Mouse (Mus musculus): Measurements from ENCODE around the gene Dapk1. TPM values are rescaled to one million over a fixed set of nuclear protein-coding genes. Genes with fewer than 3 reads are reported as not detected.
"Not testable (repeated sequence)": the region's sequence is repeated elsewhere in the genome, so short reads cannot be mapped to it uniquely, and the experiment has no call there.

Dapk1 gene
- total RNA-seq (2017): 5.8 and 8.6 TPM in 2 replicates

GRCm38 (mm10) chr13:60601436-60602415, at the start of gene Dapk1:
Gene Dapk1 (plus strand): TSS chr13:60601947.
- ATAC-seq (replicated peaks; ENCODE audit: low read depth, poor library complexity, severe bottlenecking): peak; percentile 71

DNA sequence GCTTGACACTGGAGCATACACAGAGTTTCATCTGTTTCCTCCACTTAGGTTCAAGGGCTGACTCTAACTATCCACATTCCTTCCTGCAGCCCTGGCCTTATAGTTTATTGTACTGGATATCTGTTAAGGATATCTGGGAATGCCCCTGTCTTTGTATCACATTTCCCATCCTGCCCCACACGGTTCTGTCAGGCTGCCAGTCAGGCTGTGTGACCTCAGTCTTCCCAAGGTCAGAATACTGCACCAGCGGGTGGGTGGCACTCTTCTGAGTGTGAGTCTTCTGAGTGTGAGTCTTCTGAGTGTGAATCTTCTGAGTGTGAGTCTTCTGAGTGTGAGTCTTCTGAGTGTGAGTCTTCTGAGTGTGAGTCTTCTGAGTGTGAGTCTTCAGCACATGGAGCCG, 48.4 kb upstream of the Dapk1 start:
- ATAC-seq (replicated peaks; ENCODE audit: low read depth, poor library complexity, severe bottlenecking): no peak

GRCm38 (mm10) chr13:60556476-60556875, 45.3 kb upstream of the Dapk1 start:
- ATAC-seq (replicated peaks; ENCODE audit: low read depth, poor library complexity, severe bottlenecking): no peak

- ATAC-seq (replicated peaks; ENCODE audit: low read depth, poor library complexity, severe bottlenecking): no peak
These were observed 44.8 kb upstream of the Dapk1 start for GRCm38 (mm10) chr13:60556911-60557310.

- no peak for ATAC-seq (replicated peaks; ENCODE audit: low read depth, poor library complexity, severe bottlenecking)
These were observed 37.4 kb upstream of the Dapk1 start for GRCm38 (mm10) chr13:60564303-60564702.

GRCm38 (mm10) chr13:60568934-60569548, 32.7 kb upstream of the Dapk1 start:
- no peak for ATAC-seq (replicated peaks; ENCODE audit: low read depth, poor library complexity, severe bottlenecking)

DNA sequence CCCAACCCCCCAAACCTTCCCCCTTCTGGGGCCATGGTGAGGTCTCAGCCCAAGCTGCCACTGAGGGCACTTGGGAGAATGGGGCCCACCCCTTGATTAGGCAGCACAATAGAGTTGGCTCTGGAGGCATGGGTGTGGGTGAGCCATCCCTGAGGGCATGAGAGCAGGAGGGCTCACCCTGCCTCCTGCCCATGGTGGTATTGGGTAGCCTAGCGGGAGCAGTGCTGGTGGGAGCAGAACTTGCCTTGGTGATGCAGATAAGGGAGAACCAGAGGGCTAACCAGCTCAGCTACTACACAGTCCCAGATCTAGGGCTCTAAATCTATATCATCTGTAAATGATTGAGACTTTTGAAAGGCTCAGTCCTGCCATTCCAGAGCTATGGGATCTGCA, 32.2 kb upstream of the Dapk1 start:
- ATAC-seq (replicated peaks; ENCODE audit: low read depth, poor library complexity, severe bottlenecking): no peak

DNA sequence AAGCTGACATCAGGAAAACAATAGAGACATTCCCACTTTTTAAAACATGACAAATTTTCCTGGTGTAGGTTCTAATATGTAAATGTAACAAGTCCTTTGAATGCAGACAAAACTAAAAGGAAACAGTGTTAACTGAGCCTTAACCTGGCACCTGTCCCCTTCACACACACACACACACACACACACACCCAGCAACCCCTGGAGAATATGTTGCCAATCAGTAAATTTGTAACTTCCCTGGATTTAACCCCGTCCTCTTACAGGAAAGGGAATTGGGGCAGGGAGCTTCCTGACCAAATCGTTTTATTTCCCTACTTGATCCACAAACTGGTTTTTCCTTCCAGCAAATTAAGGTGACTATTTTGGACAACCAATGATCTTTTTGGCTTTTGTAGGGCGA, 28.2 kb upstream of the Dapk1 start:
- ATAC-seq (replicated peaks; ENCODE audit: low read depth, poor library complexity, severe bottlenecking): no peak

DNA sequence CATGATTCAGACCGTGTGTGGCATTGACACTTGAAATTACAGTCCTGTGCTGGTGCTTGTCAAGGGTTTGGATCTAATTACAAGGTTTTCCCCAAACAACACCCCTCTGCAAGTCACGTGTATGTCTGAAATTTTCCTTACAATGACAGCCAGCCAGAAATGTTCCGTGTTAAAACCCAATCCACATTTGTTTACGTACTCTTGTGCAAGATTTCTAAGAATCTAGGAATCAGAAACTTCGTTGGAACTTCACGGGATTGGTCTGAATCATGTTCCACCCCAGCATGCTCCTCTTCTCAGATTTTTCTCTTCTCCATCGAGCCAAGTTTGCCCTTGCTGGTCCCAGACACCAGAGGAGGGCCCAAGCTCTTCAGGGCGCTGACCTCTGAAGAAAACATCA, 27.8 kb upstream of the Dapk1 start:
- ATAC-seq (replicated peaks; ENCODE audit: low read depth, poor library complexity, severe bottlenecking): no peak

DNA sequence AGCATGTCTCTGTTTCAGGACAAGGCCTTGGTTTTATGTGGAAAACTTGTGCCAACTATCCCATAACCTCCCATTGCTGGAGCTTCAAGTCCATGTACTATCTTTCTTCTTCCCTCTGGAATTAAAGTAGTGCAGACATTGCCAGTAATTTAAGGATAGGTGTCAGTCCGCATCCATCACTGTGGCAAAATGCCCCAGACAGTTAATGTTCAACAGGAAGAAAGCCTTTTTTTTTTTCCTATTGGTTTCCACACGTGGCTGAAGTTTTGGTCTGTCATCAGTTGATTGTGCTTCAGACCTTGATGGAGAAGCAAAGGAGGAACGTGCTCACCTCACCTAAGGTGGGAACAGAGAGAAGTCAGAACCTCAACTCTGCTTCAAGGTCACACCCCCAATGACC, 23.2 kb upstream of the Dapk1 start:
- no peak for ATAC-seq (replicated peaks; ENCODE audit: low read depth, poor library complexity, severe bottlenecking)

GRCm38 (mm10) chr13:60594866-60595265, 6.9 kb upstream of the Dapk1 start:
- no peak for ATAC-seq (replicated peaks; ENCODE audit: low read depth, poor library complexity, severe bottlenecking)

- no peak for ATAC-seq (replicated peaks; ENCODE audit: low read depth, poor library complexity, severe bottlenecking)
These were observed 6.2 kb upstream of the Dapk1 start for GRCm38 (mm10) chr13:60595519-60595918.

DNA sequence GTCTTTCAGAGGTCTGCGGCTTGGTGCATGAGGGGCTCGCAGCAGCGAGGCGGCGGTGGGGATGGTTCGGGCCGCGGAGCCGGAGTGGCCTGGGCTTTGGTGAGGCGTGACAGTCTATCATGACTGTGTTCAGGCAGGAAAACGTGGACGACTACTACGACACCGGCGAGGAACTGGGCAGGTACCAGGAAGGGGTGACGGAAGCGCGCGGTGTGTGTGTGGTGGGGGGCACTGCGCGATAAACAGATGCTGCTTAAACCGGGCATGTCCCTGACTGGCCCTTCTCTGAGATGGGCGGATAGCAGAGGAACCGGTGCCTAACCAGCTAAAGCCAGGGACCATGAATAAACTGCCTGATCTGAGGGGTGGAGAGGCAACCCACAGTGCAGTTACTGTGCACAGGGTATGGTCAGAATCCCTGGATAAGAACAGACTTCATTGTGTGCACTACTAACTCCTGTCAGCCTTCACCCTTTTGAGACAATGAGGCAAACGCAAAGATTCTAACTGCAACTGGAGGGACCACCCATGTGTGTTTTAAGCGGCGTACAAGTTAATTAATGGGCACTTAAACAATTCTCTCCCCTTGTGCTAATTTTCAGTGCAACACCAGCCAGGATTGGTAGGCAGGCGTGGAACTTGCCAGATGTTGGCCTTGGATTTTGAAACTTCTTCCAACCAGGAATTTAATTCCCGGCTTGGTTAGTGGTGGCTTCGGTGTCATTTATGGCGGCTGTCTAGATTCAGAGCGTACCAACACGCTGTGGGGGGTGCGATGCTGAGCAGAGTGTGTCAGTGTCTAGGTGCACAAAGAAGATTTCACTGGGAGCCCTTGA, 887 bp downstream of the Dapk1 start:
- peak; percentile 76 for ATAC-seq (replicated peaks; ENCODE audit: low read depth, poor library complexity, severe bottlenecking)

DNA sequence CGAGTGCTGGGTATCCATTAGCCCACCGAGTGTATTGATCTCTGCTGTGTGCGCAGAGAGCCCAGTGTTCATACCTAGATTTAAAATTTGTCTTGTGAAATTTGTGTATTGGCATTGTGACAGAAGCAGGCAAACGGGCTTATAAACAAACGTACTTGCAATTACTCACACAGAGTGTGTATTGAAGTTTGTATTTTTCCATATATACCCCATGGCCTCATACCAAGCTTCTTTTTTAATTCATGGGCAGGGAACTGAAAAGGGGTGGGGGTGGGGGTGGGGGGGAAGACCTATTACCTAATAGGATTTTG, 1.5 kb downstream of the Dapk1 start:
- ATAC-seq (replicated peaks; ENCODE audit: low read depth, poor library complexity, severe bottlenecking): no peak

DNA sequence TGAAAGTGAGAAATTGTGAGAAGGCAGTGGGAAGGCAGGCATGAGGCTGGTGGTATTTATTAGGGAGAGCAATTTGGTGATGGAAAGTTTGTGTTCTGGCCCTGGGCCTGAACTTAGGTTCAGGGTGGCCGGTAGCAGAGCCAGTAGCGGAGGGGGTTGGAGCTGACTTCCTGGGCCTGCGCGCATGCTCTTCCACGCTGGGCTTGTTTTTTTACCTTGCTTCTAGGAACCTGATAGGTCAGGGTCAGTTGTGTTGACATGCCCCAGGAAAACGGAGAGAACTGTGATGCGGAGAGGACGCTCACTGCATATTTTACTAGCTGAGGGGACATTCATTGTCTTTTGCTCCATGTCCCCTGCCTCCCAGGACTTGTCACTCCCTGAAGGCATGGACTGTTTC, 5.7 kb downstream of the Dapk1 start:
- ATAC-seq (replicated peaks; ENCODE audit: low read depth, poor library complexity, severe bottlenecking): no peak

DNA sequence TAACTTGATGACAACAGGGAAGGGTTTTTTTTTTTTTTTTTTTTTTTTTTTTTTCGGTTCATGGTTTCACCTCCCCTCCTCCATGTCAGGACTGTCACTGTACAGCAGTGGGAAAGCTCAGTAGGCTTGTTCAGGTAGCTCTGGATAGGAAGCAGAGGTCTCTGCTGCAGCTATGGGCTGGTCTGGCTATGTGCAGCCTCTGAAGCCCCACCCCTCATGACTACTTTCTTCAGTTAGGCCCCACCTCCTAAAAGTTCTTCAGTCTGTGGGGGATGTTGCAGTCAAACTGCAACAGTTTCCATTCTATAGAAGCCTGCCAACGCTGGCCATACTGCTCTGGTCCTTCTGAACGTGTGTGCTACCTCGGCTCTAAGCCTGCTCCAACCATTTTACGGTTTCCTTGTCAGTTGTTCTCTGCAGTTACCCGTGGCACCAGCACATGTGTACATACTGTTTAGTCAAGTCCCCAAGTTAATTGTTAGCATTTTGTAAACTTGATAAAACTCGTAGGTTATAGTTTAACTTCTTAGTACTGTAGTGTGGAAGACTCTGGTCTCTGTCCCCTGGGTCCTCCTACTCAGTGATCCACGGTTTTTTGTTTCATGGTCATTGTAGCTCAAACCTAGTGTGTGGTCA, 6.8 kb downstream of the Dapk1 start:
- ATAC-seq (replicated peaks; ENCODE audit: low read depth, poor library complexity, severe bottlenecking): no peak

DNA sequence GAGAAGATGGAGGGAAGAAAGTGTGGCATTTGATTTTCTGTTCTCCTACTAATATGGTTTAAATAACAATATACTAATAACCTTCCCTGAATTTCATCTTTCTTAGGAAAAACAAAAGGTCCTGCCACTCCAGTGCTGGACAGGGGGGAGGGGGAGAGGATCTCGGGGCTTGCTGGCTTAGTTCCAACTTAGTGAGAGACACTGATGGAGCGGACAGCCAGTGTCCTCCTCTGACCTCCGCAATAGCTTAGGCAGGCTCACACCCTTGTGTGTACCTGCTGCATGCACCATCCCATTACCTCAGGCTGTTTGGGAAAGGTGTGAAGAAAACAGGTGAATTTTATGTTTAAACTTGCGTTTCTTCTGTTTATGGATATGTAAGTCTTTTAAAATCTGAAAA, 7.5 kb downstream of the Dapk1 start:
- no peak for ATAC-seq (replicated peaks; ENCODE audit: low read depth, poor library complexity, severe bottlenecking)

- no peak for ATAC-seq (replicated peaks; ENCODE audit: low read depth, poor library complexity, severe bottlenecking)
These were observed 8.8 kb downstream of the Dapk1 start for GRCm38 (mm10) chr13:60610558-60610957.

GRCm38 (mm10) chr13:60610971-60611370, 9.2 kb downstream of the Dapk1 start:
- ATAC-seq (replicated peaks; ENCODE audit: low read depth, poor library complexity, severe bottlenecking): not testable (repeated sequence)

GRCm38 (mm10) chr13:60612160-60612559, 10.4 kb downstream of the Dapk1 start:
- peak; percentile 76 for ATAC-seq (replicated peaks; ENCODE audit: low read depth, poor library complexity, severe bottlenecking)
